ENCODE assay signal across 18 mouse cellular contexts in the genomic region with DNA sequence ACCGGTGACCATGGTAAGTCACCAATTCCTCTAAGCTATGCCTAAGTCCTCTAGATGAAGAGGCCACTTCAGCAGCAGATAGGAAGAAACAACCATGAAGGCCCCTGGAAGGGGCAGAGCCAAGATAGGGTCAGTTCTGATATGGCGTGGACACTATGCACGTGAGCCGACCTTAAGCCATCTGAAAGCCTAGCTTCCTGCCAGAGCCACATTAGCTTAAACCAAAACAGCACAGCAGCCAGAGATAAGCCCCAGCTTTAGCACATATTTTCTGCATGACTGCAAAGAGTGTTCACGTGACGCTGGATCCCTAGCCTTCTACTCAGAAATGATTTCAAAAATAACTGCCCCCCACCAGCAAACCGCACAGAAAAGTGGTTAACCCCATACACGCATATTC. TPM values are rescaled to one million over a fixed set of nuclear protein-coding genes. Genes with fewer than 3 reads are reported as not detected.
DNase-seq lines count a peak whose midpoint lies in the region; ATAC-seq and TF ChIP-seq lines count a peak whose summit lies in the region.
"Had no signal": no experiment of that assay in that cellular context is flagged by ENCODE, and none has a peak within 500 bp of the region (broad histone marks: within the 10 kb centered on the region; RNA-seq: fewer than 3 reads in every experiment).

No protein-coding gene starts in this region.

- TF ChIP-seq EP300 in liver, postnatal 0 days (IDR thresholded peaks at IDR 0.05; ENCODE audit: low read depth) = no peak

- H3K27me3 ChIP-seq in kidney, postnatal 0 days (ENCODE audit: insufficient read depth, low read length) = no peaks in the 10 kb centered on the region
- no peaks in the 10 kb centered on the region for H3K27me3 ChIP-seq in heart, embryonic 14.5 days (ENCODE audit: control insufficient read depth, insufficient read depth, low read length)
- H3K27me3 ChIP-seq in liver, postnatal 0 days (ENCODE audit: insufficient read depth, low read length) = no peaks in the 10 kb centered on the region
- H3K27me3 ChIP-seq: embryonic facial prominence, embryonic 12.5 days; midbrain, embryonic 15.5 days had no signal

- peak; percentile 8 for DNase-seq in kidney, postnatal 0 days (ENCODE audit: low spot score)
- DNase-seq in kidney, postnatal 14 days = no peak
- DNase-seq in NIH3T3 (ENCODE audit: low read depth) = peak; percentile 49
- no peak for DNase-seq in liver, postnatal 0 days
- DNase-seq in urinary bladder, postnatal 4 days (ENCODE audit: low spot score in 2 of 2) = no peak
- no peak for DNase-seq in adrenal gland, adult (ENCODE audit: inconsistent age in 2 of 2, low spot score in 1 of 2)
- DNase-seq in testis, postnatal 14 days (ENCODE audit: low spot score) = no peak
- DNase-seq: B cell, adult 2 months; kidney, postnatal 4 days; lung, adult 18-20 months; right cerebral cortex, postnatal 25 days; thymus, postnatal 4 days had no signal

- no peak for ATAC-seq in kidney, postnatal 0 days (replicated peaks; ENCODE audit: low FRiP score, low read depth)
- peak; percentile 75 for ATAC-seq in heart, embryonic 14.5 days (ENCODE audit: insufficient number of reproducible peaks, insufficient read depth, low FRiP score, low read depth)
- ATAC-seq in liver, postnatal 0 days = no peak
- ATAC-seq: hindbrain, embryonic 16.5 days; midbrain, embryonic 15.5 days had no signal

- no peak overlapping the region for H3K4me3 ChIP-seq in kidney, postnatal 0 days (replicated peaks; ENCODE audit: low read depth, low read length)
- no peak overlapping the region for H3K4me3 ChIP-seq in heart, embryonic 14.5 days (ENCODE audit: control insufficient read depth in 1 of 2, insufficient read depth in 1 of 2, low read depth in 1 of 2, low read length in 2 of 2)
- H3K4me3 ChIP-seq in liver, postnatal 0 days (ENCODE audit: low read depth, low read length) = no peak overlapping the region
- H3K4me3 ChIP-seq: embryonic facial prominence, embryonic 12.5 days; forebrain, embryonic 10.5 days; midbrain, embryonic 15.5 days had no signal

- H3K9ac ChIP-seq in kidney, postnatal 0 days (ENCODE audit: low read depth, low read length) = no peak overlapping the region
- H3K9ac ChIP-seq in heart, embryonic 14.5 days (ENCODE audit: low read length) = 0 out of 2 replicates have a peak overlapping the region, but pooled peaks have one; percentile 40
- H3K9ac ChIP-seq in liver, postnatal 0 days (replicated peaks) = no peak overlapping the region
- H3K9ac ChIP-seq: embryonic facial prominence, embryonic 12.5 days; midbrain, embryonic 15.5 days had no signal

- H3K4me1 ChIP-seq in kidney, postnatal 0 days (replicated peaks; ENCODE audit: insufficient read depth, low read length) = no peaks in the 10 kb centered on the region
- peaks cover 37 to 46% of the 10 kb centered on the region in 2 experiments for H3K4me1 ChIP-seq in heart, embryonic 14.5 days (ENCODE audit: control insufficient read depth in 2 of 2, insufficient read depth in 2 of 2, low read length in 2 of 2)
- no peaks in the 10 kb centered on the region for H3K4me1 ChIP-seq in liver, postnatal 0 days (ENCODE audit: insufficient read depth)
- H3K4me1 ChIP-seq: embryonic facial prominence, embryonic 12.5 days; forebrain, embryonic 10.5 days; midbrain, embryonic 15.5 days had no signal

- H3K36me3 ChIP-seq in kidney, postnatal 0 days (ENCODE audit: insufficient read depth, low read length) = peaks cover 48% of the 10 kb centered on the region
- peaks cover 80% of the 10 kb centered on the region for H3K36me3 ChIP-seq in heart, embryonic 14.5 days (ENCODE audit: control insufficient read depth, insufficient read depth, low read length)
- peaks cover 50% of the 10 kb centered on the region for H3K36me3 ChIP-seq in liver, postnatal 0 days (replicated peaks; ENCODE audit: insufficient read depth, low read length)

- H3K27ac ChIP-seq in kidney, postnatal 0 days = peak overlapping the region; percentile 16; the same call in 1 of the 2 replicates
- H3K27ac ChIP-seq in heart, embryonic 14.5 days (replicated peaks in 1 of 2; ENCODE audit: control insufficient read depth in 1 of 2, insufficient read depth in 1 of 2, low read depth in 2 of 2, low read length in 2 of 2) = peak overlapping the region; percentile 85 to 92
- H3K27ac ChIP-seq in liver, postnatal 0 days (ENCODE audit: low read depth) = 0 out of 2 replicates have a peak overlapping the region, but pooled peaks have one; percentile 6
- H3K27ac ChIP-seq: embryonic facial prominence, embryonic 12.5 days; forebrain, embryonic 10.5 days; macrophage; midbrain, embryonic 15.5 days had no signal

- no peak for TF ChIP-seq CTCF in kidney, postnatal 0 days (IDR thresholded peaks at IDR 0.05; ENCODE audit: low read depth)
- TF ChIP-seq CTCF in liver, postnatal 0 days (IDR thresholded peaks at IDR 0.05; ENCODE audit: low read depth) = no peak

- H3K4me2 ChIP-seq in kidney, postnatal 0 days (ENCODE audit: low read length) = no peak overlapping the region
- H3K4me2 ChIP-seq in heart, embryonic 14.5 days (ENCODE audit: low read length) = peak overlapping the region; percentile 28
- no peak overlapping the region for H3K4me2 ChIP-seq in liver, postnatal 0 days (ENCODE audit: low read depth, low read length)
- H3K4me2 ChIP-seq: embryonic facial prominence, embryonic 12.5 days; midbrain, embryonic 15.5 days had no signal

- no peaks in the 10 kb centered on the region for H3K9me3 ChIP-seq in kidney, postnatal 0 days (replicated peaks; ENCODE audit: low read length)
- no peaks in the 10 kb centered on the region for H3K9me3 ChIP-seq in heart, embryonic 14.5 days (ENCODE audit: control insufficient read depth, low read length)
- no peaks in the 10 kb centered on the region for H3K9me3 ChIP-seq in liver, postnatal 0 days (ENCODE audit: low read length)
- H3K9me3 ChIP-seq: embryonic facial prominence, embryonic 12.5 days; forebrain, embryonic 10.5 days; midbrain, embryonic 15.5 days had no signal

- WGBS in kidney, postnatal 0 days = 80% methylated on average over 8 of the region's 8 CpGs
- WGBS in heart, embryonic 14.5 days = 5% methylated on average over 8 of the region's 8 CpGs
- 66% methylated on average over 8 of the region's 8 CpGs for WGBS in liver, postnatal 0 days (ENCODE audit: insufficient replicate concordance)

RNA-seq across cellular contexts. Expression of a gene that starts 15.4 kb away (rescaled TPM):
- 4.2 and 5.4 TPM in 2 replicates for polyA plus RNA-seq in kidney, postnatal 0 days (2015; fragmentation: Nextera tagmentation; extraction: Ambion mirVana)
- polyA plus RNA-seq in heart, embryonic 14.5 days (2014; fragmentation: Nextera tagmentation; extraction: Ambion mirVana) = 4.7 and 5.0 TPM in 2 replicates
- polyA plus RNA-seq in liver, postnatal 0 days (2015; fragmentation: Nextera tagmentation; extraction: Ambion mirVana) = 1.5 and 1.7 TPM in 2 replicates

RNA-seq across cellular contexts. Expression of a gene that starts 23.4 kb away (rescaled TPM):
- polyA plus RNA-seq in kidney, postnatal 0 days (2015; fragmentation: Nextera tagmentation; extraction: Ambion mirVana) = 15.0 and 15.5 TPM in 2 replicates
- 13.6 and 13.8 TPM in 2 replicates for polyA plus RNA-seq in heart, embryonic 14.5 days (2014; fragmentation: Nextera tagmentation; extraction: Ambion mirVana)
- 4.0 and 4.3 TPM in 2 replicates for polyA plus RNA-seq in liver, postnatal 0 days (2015; fragmentation: Nextera tagmentation; extraction: Ambion mirVana)

RNA-seq across cellular contexts. Expression of a gene that starts 33.9 kb away (rescaled TPM):
- 4.7 and 6.0 TPM in 2 replicates for polyA plus RNA-seq in kidney, postnatal 0 days (2015; fragmentation: Nextera tagmentation; extraction: Ambion mirVana)
- 7.1 and 8.1 TPM in 2 replicates for polyA plus RNA-seq in heart, embryonic 14.5 days (2014; fragmentation: Nextera tagmentation; extraction: Ambion mirVana)
- polyA plus RNA-seq in liver, postnatal 0 days (2015; fragmentation: Nextera tagmentation; extraction: Ambion mirVana) = 1.5 and 1.8 TPM in 2 replicates
- polyA plus RNA-seq: macrophage had no signal

Comparison
In these comparisons a context has a peak if more than half of its experiments do, and no peak if none do; other contexts are left out.
1. DNase-seq: peak in kidney, postnatal 0 days (single experiment) and NIH3T3 (single experiment); none in kidney, postnatal 14 days (single experiment), liver, postnatal 0 days (single experiment), urinary bladder, postnatal 4 days (0 of 2), adrenal gland, adult (0 of 2) and testis, postnatal 14 days (single experiment).
2. H3K27ac ChIP-seq: peak in every context shown above with its lines; median percentile 88 in heart, embryonic 14.5 days; 16 in kidney, postnatal 0 days; 6 in liver, postnatal 0 days.